Mouse (Mus musculus): ENCODE results near the gene Ldhb.
"Not testable (repeated sequence)": the region's sequence is repeated elsewhere in the genome, so short reads cannot be mapped to it uniquely, and the experiment has no call there.

The Ldhb gene

DNA sequence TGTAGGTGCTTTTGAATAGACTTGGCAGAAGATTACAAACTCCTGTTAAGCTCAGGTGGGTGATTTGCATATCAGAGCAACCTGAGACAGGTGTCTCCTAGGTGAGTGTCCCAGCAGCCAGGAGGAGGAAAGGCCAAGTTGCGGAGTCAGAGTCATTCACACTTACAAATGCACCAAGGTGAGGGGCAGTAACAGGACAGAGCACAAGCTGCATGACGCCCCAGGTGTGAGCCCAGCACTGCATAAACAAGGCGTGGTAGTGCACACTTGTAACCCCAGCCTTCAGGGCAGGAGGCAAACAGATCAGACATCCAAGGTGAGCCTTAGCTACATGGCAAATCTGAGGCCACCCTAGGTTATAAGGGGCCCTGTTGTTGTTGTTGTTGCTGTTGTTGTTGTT lies 5.1 kb upstream of the Ldhb start:
- no peak for DNase-seq (ENCODE audit: low read depth)

GRCm38 (mm10) chr6:142511516-142512135 lies 3.9 kb upstream of the Ldhb start:
- no peak for DNase-seq (ENCODE audit: low read depth)

DNA sequence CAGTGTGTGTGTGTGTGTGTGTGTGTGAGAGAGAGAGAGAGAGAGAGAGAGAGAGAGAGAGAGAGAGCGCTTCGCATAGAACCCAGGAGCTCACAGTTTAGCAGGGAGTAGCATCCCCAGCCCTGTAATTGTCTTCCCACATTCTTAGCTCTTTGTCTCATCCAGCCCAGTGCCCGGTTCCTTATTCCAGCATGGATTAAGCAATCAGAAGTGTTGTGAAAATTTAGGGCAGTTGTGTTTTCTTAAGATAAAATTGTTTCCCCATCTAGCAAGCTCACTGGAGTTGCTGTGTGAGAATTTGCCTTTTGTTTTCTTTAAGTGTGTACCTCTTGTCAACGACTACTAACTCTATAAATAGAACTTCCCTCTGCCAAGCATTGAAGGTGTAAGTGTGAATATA lies 906 bp upstream of the Ldhb start:
- no peak for DNase-seq (ENCODE audit: low read depth)

DNA sequence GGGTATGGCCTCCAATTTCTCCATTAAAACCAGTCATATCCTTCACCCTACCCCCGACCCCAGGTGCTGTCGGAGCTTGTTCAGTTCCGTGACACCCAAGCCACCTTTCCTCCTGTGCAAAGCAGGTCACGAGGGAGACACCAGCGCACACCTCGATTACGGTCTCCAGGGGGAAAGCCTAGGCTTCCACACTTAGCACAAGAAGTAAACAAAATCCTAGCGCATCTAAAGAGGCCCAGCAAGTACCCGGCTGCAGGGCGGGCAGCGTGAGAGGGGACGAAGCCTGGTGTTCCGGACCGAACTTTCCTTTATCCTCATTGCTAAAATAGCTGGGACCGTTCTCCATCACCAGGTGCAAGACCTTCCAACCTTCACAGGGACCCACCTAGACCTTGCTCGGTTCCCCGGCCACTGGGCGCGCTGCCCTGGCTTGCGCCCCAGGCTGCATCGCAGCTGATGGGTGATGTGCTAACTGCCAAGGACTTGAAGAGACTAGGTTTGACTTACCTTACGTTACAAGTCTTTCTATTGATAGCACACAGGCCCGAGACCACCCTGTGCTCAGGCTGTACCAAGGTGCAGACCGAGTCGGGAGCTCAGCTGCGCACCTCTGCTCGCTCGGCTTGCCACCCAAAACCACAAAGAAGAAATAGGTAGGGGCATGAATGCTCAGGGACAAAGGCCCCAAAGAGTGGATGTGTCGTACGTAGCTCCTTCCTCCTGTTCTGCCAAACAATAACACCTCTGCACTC lies 548 bp downstream of the Ldhb start:
- DNase-seq (ENCODE audit: low read depth), result no peak

DNA sequence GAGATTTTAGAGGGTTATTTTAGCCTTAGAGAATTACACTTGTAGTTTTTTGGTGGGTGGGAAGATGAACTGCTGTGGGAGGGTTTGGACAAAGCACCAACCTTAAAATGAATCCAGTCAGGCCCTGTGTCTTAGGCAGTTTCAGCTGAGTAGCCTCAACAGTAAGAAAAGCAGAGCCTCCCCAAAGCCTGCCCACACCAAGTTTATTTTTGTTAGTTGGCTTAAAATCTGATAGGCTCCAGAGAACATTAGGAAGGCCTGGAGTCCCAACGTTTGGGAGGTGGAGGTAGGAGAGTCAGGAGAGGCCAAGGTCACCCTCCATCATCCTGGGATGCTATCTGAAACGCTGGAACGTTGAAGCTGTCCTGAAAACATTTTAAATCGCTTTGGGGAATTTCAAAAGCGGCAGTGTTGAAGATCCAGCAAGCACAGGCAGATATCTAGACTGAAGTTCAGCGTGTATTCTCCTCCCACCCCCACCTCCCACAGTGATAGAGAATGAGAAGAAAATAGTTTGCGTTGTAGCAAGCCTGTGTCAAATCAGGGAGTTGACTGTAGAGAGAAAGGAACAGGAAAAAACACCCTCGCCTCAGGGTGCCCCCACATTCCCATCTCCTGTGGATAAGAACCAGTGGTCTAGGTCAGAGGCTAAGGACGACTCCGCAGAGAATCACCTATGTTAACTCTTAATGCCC lies 1.3 kb downstream of the Ldhb start:
- no peak for DNase-seq (ENCODE audit: low read depth)

DNA sequence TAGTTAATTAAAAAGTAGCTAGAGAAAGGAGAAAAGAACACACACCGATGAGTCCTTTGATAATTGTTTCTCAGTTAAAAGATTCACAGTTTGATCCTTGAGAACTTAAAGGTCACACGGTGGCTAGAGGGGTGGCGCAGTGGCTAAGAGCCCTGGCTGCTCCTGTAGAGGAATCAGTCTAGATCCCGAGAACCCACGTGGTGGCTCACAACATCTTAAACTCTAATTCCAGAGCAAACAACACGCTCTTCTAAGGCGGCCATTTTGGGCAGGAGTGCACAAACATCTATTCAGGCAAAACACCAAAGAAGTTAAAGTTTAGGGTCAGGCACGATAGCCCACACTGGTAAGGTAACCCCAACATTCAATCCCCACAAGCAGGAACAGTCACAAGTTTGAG lies 4.2 kb downstream of the Ldhb start:
- DNase-seq (ENCODE audit: low read depth), result no peak

DNA sequence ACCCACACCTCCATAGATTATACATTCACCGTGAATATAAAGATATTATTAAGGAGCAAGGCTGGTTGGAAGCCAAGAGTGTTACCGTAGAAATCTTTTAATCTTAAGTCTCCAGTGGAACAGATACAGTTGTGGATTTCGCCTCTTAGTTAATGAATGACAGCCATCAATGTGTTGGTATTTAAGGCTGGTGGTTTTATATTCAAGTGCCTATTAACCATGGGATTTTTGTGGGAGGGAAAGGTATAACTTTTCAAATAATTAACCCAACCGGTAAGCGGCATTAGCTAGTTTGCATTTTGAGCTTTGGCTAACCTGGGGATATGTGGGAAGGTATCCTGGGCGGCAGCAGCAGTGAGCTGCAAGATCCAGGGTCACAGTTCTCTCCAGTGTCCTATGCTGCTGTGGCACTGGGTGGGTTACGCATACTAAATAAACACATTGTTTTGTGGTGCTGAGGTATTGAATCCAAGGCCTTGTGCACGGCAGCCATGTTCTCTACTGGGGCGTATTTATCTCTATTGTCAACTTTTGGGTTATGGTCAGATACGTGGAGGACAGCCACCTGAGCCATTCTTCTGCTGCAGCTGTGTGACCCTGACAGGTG lies 5.1 kb downstream of the Ldhb start:
- no peak for DNase-seq (ENCODE audit: low read depth)

- DNase-seq (ENCODE audit: low read depth), result not testable (repeated sequence)
Observed at GRCm38 (mm10) chr6:142490114-142490513, 17.6 kb downstream of the Ldhb start.

DNA sequence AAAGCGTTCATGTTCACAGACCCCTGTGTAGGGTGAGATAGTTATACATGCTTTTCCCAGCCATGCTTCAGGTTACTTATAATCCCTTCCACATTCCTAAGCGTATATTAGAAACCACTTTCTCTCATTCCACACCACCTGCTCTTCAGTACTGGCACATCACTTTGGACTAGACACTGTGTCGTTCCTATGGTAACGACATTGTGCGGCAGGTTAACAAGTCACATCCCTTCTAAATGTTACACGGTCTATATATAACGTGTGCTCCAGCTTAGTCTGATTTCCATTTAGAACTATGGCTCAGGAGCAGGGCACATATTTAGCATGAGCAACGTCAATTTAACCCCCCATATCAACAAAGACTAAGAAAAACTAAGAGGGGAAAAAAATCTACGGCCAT lies 20.1 kb downstream of the Ldhb start:
- DNase-seq (ENCODE audit: low read depth), result no peak

GRCm38 (mm10) chr6:142485478-142486123 lies 22.2 kb downstream of the Ldhb start:
- DNase-seq (ENCODE audit: low read depth), result no peak

GRCm38 (mm10) chr6:142477239-142477638 lies 30.5 kb downstream of the Ldhb start:
- DNase-seq (ENCODE audit: low read depth), result no peak

DNA sequence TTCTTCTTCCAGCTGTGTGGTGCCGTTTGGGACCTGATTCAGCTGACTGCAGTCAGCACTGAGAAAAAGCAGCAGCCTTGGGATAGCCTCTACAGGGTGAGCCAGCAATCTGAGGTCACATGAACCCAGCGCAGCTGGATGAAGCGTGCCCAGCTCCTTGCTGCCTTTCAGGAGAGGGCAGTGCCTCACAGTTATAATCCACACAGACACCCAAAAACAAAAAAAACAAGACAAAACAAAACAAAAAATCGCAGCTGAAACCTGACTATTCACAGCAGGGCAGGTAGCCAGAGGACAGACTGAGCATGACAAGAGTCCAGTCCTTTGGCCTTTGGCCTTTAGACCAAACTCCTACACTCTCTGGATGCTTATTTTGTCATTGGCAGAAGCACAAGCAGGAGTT lies 35.0 kb downstream of the Ldhb start, which contains the start of gene Gys2:
Gene Gys2 (minus strand): TSS at position 309 of the 403 bp plus-strand sequence.
- DNase-seq (ENCODE audit: low read depth), result no peak

- no peak for DNase-seq (ENCODE audit: low read depth)
Observed at GRCm38 (mm10) chr6:142471141-142471540, 36.6 kb downstream of the Ldhb start.

- DNase-seq (ENCODE audit: low read depth), result no peak
Observed at GRCm38 (mm10) chr6:142469602-142470001, 38.2 kb downstream of the Ldhb start.

GRCm38 (mm10) chr6:142462194-142462593 lies 45.6 kb downstream of the Ldhb start:
- DNase-seq (ENCODE audit: low read depth), result no peak

DNA sequence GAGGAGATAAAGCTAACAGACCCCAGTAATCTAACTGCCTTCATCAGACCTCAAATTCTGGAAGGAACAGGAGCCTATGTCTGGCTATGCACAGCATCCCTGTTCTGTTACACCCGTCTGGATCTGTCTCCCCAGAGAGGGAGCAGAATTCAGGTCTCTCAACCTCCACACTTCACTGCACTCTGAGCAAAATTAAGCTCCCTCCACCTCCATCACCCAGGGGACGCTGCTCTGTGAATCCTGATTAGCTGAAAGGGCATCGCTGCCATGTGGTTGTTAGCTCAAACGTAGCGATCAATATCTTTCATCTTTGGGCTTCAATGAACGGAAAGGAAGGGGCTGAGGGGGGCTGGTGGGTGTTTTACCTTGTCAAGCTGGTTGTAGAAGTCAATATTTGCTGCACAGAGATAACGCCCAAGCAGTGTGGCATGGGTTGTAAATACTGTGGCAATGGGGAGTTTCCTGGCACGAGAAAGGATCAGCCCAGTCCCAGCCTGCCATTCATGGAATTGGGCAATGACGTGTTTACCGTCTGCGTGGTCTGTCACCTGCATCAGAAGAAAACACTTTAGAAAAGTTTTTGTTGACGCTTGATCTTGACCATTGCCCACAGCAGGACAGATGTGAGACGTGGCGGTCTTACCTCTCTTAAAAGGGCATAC lies 48.6 kb downstream of the Ldhb start:
- DNase-seq (ENCODE audit: low read depth), result no peak

GRCm38 (mm10) chr6:142458010-142458409 lies 49.7 kb downstream of the Ldhb start:
- DNase-seq (ENCODE audit: low read depth), result no peak

DNA sequence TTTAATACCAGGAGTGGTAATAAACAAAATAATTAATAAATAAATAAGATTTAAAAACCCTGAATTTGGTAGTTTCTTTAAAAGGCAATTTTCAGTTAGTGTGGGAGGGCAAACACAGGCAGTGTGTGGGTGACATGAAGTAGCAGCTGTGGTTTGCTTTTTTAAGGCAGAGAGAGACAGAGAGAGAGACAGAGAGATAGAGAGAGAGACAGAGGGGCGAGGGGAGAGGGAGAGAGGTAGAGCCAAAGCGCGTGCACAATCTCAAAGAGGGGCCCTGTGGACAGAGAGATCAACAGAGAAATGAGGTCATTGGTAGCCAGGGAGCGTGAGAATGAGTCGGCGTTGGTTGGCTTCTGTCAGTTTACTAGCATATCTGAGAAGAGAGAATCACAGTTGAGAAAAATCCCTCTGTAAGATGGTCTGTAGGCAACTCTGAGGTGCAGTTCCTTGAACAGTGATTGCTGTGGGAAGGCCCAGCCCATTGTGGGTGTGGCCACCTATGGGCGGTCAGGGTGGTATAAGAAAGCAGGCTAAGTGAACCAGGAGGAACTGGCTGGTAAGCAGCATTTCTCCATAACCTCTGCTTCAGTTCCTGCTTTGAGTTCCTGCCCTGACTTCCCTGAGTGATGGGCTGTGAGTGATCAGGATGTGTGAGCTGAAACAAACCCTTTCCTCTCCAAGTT lies 52.3 kb downstream of the Ldhb start:
- peak; percentile 13 for DNase-seq (ENCODE audit: low read depth)

DNA sequence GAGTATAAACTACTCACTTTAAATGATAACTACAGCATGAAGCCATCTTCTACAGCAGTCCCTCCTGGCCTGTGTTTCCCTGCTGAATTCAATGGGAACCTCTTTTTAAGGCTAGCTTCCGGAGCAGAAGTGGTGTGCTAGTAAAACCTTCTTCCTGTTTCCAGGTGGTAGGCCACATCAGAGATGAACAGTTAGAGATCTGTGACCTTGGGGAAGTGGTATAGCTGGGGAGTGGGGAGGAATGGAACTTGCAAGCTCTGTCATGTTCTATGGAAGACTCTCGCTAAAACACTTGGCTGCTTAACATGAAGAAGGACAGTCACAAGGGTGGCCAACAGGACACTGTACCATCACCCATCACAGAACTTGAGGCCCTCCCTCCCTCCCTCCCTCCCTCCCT lies 54.4 kb downstream of the Ldhb start:
- peak; percentile 21 for DNase-seq (ENCODE audit: low read depth)

DNA sequence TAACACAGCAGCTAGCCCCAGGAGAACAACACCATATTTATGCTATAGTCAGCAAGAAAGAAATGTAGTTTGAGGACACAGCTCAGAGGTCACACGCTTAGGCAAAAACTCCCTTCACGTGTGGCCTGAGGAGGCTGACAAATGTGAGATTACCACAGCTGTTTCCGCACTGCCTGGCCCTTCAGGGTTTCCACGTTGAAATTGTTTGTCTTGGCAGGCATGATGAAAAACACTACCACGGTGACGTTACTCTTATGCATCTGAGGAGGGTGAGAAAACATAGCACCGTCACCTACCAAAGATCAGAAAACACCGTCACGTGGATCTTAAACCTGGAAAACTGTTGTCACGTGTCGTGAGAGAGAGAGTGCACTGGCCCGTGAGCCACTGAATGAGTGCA lies 56.4 kb downstream of the Ldhb start:
- no peak for DNase-seq (ENCODE audit: low read depth)
